Comparison of ENCODE assay signal across 22 mouse cellular contexts in the genomic region with DNA sequence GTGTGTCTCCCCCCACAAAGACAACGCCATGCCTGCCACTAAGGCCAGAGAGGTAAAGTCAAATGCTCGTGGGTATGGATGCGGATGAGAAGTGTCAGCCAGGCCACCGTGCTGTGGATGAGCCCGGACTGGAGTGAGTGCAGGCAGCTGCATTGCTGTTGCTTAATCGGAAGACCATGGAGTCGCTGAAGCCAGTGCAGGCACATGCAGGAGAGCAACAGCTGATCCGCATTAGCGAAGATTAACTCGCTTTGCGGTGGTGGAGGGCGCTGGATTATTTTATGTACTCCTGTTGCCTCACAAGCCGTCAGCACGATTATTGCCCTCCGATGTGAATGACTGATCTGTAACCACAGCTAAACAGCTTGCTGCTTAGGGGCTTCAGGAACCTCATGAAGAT.
DNase-seq lines count a peak whose midpoint lies in the region; ATAC-seq lines count a peak whose summit lies in the region.
"Had no signal": no experiment of that assay in that cellular context is flagged by ENCODE, and none has a peak within 500 bp of the region (broad histone marks: within the 10 kb centered on the region; RNA-seq: fewer than 3 reads in every experiment).

No protein-coding gene starts in this region.

- H3K4me3 ChIP-seq in midbrain, embryonic 12.5 days = no peak overlapping the region
- H3K4me3 ChIP-seq: heart, embryonic 10.5 days; hindbrain, embryonic 15.5 days had no signal

- no peak overlapping the region for H3K4me2 ChIP-seq in midbrain, embryonic 12.5 days (replicated peaks)
- H3K4me2 ChIP-seq: hindbrain, embryonic 15.5 days had no signal

- H3K36me3 ChIP-seq in midbrain, embryonic 12.5 days = no peaks in the 10 kb centered on the region
- H3K36me3 ChIP-seq: heart, embryonic 10.5 days; hindbrain, embryonic 15.5 days had no signal

- intact Hi-C loops in left cerebral cortex, postnatal 14 days (cut with DNase I) = no loop called here

- no peak overlapping the region for H3K27ac ChIP-seq in midbrain, embryonic 12.5 days (replicated peaks)
- H3K27ac ChIP-seq: heart, embryonic 10.5 days; hindbrain, embryonic 15.5 days had no signal

- no peaks in the 10 kb centered on the region for H3K9me3 ChIP-seq in midbrain, embryonic 12.5 days
- H3K9me3 ChIP-seq: heart, embryonic 10.5 days; hindbrain, embryonic 15.5 days had no signal

- H3K9ac ChIP-seq in midbrain, embryonic 12.5 days (replicated peaks) = no peak overlapping the region
- H3K9ac ChIP-seq: hindbrain, embryonic 15.5 days; liver, postnatal 0 days had no signal

- 0 out of 2 replicates have a peak, but pooled peaks cover 7% of the 10 kb centered on the region for H3K4me1 ChIP-seq in midbrain, embryonic 12.5 days
- H3K4me1 ChIP-seq: hindbrain, embryonic 15.5 days had no signal

- 69% methylated on average over 15 of the region's 15 CpGs for WGBS in midbrain, embryonic 12.5 days

- no peaks in the 10 kb centered on the region for H3K27me3 ChIP-seq in midbrain, embryonic 12.5 days
- H3K27me3 ChIP-seq: CH12.LX; hindbrain, embryonic 15.5 days had no signal

- peak; percentile 67 for ATAC-seq in midbrain, embryonic 12.5 days (ENCODE audit: low FRiP score, low read depth)
- ATAC-seq: forebrain, embryonic 16.5 days; liver, postnatal 0 days had no signal

- DNase-seq in heart, adult 11 months = peak; percentile 56
- DNase-seq in heart, adult 8-10 months (ENCODE audit: low spot score) = no peak
- DNase-seq in forelimb bud, embryonic 11.5 days (ENCODE audit: low read depth, low spot score) = peak; percentile 77
- peak; percentile 67 for DNase-seq in retina, postnatal 7 days (ENCODE audit: low read depth, low spot score)
- no peak for DNase-seq in urinary bladder, adult 2 months (ENCODE audit: low spot score)
- no peak for DNase-seq in cerebellum, adult 9-10 months
- no peak for DNase-seq in left cerebral cortex, postnatal 14 days (ENCODE audit: low spot score in 2 of 2)
- DNase-seq: adrenal gland, postnatal 25 days; cerebellum, postnatal 25 days; heart, postnatal 14 days; kidney, adult 2 months; kidney, postnatal 4 days; left cerebral cortex, postnatal 4 days; liver, postnatal 0 days; lung, postnatal 36 days; right cerebral cortex, postnatal 14 days; thymus, adult 2 months had no signal

Comparison
In these comparisons a context has a peak if more than half of its experiments do, and no peak if none do; other contexts are left out.
1. DNase-seq: peak in heart, adult 11 months (single experiment), forelimb bud, embryonic 11.5 days (single experiment) and retina, postnatal 7 days (single experiment); none in heart, adult 8-10 months (single experiment), urinary bladder, adult 2 months (single experiment), cerebellum, adult 9-10 months (single experiment) and left cerebral cortex, postnatal 14 days (0 of 2).